Mouse (Mus musculus) cerebellum, adult 18-20 months (tissue): ENCODE measurements around the gene Slc7a6os.

ENCODE experiments used
- DNase-seq, 2 experiments: peaks; one replicate each; pipeline ENCODE4 v3.0.0; 2021

Gene Slc7a6os

DNA sequence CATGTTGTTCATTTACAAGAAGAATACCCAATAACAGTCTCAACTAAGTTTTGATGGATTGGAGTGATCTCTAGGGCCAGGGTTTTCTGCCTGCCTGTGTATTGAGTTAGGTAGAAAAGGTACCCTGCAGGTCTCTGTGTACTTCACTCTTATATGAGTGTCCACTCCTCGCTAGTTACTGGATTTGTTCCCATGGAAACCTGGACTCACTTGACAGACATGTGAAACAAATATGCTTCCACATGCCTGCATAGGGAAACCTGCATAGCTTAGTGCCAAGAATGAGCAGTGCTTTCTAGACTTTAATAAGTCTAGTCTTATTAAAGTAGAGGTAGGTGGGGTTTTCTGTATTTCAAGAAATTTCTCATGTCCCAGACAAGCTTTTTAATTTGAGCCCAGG, 33.8 kb downstream of the Slc7a6os start:
- DNase-seq = no peak

DNA sequence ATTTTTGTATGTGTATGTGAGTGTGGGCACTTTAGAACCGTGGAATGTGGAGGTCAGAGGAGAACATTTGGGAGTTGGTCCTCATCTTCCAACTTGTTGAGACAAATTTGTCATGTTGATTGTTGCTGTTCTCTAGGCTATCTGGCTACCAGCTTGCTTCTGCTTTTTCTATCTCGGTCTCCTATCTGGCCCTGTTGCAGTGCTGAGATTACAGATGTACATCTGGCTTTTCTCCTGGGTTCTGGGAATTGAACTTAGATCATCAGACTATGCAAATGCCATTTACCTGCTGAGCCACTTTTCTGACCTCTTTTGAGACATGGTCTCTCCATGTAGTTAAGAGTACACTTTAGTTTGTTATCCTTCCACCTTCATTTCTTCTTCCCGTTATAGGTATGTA, 37.2 kb downstream of the Slc7a6os start:
- DNase-seq = no peak

DNA sequence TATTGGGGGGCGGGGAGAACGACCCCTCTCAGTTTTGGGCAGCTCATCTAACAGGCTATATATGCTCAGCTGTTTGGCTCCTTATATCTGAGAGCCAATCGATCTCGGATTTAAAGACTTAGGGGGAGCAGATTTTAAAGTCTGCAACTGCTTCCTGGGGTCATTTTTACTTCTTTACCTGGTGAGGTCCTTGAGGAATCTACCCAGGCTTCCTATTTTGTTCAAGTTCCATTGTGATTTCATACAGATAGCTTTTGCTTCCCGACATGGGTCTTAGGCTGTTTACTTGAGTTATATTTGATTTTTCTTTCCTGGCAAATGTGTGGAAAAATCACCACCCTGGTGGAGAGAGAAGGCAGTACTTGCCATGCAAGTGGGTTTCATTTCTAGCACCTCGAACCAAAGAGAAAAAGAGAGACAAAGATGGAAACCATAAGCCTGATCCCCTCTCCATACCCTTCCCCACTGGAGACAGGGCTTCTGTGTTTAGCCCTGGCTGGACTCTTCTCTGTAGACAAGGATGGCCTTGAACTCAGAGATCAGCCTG, 40.7 kb downstream of the Slc7a6os start:
- DNase-seq = no peak

DNA sequence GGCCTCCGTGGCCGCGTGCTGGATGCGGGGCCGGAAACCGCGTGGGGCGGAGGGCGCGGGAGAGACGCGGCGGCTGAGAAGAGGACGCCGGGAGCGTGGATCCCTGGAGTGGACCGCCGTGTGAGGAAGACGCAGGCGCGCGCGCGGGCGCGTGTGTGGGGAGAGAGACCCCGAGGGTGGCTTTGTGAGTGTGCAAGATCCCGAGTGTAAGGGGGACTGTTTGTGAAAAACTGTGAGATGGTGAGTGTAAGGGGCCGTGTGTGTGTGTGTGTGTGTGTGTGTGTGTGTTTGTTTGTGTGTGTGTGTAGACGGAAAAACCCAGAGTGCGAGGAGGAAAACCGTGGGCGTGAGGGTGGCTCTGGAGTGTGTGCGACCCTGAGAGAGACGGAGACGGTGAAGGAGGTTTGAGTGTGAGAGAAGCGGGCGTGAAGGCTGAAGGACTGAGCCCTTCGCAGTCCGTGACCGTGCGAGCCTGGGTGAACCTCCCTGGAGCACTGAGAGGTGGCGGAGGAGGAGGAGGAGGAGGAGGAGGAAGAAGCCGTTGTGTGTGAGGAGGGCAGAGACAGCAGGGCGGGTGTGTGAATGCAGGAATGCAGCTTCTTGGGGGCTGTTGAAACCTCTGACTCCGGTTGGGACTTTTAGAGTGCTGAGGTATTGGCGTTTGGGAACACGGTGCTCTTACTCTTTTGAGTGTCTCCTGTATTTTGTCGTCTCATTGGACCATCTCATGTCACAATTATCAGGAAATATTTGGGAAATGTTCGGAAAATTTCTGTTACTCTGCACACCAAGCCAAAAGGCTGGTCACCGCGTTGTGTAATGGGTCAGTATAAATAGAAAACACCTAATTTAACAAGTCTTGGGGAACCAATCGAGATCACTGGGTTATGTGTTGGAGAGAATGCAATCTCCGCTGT, 41.5 kb downstream of the Slc7a6os start:
- peak in 1 of 2 experiments; percentile 47 for DNase-seq

DNA sequence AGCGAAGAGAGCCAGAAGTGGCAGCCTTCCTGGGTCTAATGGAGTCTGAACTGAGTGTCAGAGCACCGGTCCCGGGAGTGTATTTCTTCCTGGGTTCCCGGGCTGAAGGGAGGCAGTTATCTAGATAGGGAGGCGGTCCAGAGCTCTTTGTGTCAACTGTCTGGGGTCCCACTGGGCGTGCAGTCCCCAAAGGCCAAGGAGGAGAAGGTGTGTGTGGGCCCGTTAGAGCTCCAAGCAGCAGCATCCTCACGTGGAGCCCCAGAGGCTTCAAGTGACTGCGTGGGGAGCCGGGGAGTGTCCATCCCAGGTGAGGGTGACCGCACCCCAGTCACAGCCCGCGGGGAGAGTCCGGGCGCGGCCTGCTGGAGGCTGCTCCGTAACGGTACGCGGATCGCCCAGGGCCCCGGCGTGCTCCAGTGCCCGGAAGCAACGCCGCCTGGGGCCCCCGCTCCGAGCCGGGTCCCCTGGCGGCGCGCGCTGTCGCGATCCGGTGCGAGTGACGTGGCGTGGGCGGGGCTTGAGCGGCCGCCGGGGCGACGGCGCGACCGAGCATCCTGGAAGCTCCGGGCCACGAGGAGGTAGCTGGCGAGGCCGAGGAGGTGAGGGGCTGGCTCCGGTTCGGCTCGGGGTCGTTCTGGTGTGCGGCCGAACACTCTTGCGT, 42.2 kb downstream of the Slc7a6os start, which contains the start of gene Slc7a6:
Slc7a6 (plus strand) TSS at position 502 of the 661 bp plus-strand sequence.
- peak; percentile 88 to 94 for DNase-seq

DNA sequence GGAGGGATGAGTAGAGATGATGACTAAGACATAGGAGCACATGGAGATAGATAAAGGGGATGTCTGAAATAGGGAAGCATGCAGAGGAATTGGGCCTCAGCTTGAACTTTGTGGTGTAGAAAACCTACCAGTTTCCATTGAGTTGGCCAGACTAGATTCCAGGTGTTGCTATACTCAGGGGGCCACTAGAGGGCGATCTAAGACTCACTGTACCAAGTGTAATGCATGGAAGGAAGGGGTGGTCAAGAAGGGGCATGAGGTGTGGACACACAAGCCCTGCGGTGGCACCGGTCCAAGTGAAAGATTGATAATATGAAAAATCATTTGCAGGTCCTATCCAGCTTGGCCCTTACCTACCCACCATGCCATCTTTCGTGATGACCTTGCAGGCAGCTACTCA, 45.3 kb downstream of the Slc7a6os start:
- DNase-seq = peak; percentile 76 to 80

DNA sequence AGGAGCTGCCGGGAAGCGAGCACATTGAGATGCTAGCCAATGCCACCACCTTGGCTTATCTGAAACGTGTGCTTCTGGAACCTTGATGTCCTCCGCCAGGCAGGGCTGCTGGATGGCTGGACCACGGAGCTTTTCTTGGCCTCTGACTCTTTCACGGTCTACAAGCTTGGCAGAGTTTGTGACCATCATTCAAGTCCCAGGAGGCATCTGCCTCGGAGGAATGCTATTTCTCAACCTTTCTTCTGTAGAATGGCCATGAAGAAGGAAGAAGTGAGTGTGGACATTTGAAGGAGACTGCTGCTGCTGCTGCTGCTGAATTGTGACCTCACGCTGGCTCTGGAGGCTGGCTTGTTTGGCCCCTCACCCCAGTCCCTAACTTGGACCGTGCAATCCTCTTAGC, 47.5 kb downstream of the Slc7a6os start:
- DNase-seq = no peak

DNA sequence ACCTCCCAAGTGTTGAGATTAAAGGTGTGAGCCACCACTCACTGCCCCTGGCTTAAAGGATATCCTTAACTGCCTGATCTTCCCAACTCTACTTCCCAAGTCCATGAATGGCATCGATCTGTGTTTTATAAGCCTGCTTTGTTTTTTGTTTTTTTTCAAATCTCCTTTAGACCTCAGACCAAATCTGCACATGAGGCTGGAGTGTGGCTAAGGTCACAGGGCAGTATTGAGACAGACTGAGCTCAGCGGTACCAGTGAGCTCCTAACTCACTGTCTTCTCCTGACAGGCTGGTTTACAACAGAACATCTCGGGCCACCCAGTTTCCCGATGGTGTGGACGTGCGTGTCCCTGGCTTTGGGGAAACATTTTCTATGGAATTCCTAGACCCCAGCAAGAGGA, 50.9 kb downstream of the Slc7a6os start:
- no peak for DNase-seq

DNA sequence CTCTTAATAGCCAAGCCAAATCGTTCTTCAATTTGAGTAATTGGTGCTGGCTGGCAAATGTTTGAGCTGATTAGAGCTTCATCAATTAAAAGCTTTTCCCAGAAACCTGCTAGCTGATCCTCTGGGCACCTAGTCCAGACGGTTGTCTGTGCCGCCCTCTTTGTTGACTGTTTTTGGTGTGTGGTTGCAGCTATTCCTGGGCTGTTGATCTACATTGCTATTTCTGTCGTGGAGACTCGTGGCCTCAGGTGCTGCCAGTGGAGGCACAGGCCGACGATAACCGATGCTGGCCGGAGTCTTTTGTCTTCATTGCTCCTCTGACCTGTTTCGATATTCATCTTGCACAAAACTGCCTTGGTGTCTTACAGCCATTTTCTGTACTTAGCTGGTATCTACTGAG, 52.4 kb downstream of the Slc7a6os start:
- DNase-seq = no peak

DNA sequence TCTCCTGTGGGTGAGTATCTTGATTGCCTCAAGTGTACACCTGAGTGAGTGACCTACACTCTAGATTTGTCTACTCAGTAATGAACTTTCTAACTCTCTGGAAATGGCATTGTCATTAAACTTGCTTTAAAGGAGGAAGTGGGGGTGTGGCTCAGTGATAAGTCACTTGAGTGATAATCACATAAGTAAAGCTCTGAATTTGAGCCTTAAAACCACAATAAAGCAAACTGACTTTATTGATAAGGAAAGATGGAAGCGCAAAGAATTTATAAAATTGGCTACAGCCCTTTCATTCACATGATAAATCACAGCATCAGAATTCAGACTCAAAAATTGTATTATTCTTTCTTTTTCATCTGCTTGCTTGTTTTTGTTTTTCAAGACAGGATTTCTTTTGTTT, 53.3 kb downstream of the Slc7a6os start:
- no peak for DNase-seq

DNA sequence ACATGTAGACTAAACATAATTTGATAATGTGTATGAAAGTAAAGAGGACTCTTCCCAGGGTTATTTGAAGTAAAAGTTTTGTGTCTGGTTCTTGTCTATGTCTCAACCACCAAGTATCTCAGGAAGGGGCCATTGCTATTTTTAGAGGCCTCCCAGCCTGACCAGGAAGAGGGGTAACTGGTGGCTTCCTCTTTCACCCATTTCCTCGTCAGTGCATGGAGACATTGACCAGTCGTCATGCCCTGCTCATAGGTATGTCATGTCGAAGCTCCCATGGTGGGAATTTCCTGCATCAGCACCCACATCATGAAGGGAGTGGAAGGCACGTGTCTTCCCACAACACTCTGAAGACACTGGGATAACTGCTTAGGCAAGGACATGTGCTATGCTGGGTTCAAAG, 57.9 kb downstream of the Slc7a6os start:
- no peak for DNase-seq

DNA sequence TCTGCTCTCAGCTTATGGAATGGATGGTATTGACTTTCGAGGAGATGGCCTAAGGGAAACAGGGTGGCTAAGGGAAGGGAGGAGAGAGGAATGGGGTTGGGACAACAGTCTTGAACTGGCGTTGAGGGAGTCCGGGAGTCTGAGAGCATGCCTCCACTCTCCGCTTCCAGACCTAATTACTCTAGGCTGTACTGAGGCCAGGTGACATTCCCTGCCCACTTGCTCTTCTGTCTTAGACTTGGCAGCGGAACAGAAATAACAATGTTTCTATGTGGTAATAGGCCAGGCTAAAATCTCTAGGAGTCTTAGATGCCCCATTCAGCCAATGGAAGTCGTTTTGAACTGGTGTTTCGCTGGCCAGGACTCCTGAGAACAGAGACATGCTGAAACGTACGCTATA, 59.7 kb downstream of the Slc7a6os start:
- DNase-seq = no peak
